Mouse (Mus musculus): ENCODE measurements around the gene Ppp1r14b. TPM values are rescaled to one million over a fixed set of nuclear protein-coding genes. Genes with fewer than 3 reads are reported as not detected.

Gene Ppp1r14b
- polyA plus RNA-seq, 1 experiment from 2014 or later, result 255 TPM

DNA sequence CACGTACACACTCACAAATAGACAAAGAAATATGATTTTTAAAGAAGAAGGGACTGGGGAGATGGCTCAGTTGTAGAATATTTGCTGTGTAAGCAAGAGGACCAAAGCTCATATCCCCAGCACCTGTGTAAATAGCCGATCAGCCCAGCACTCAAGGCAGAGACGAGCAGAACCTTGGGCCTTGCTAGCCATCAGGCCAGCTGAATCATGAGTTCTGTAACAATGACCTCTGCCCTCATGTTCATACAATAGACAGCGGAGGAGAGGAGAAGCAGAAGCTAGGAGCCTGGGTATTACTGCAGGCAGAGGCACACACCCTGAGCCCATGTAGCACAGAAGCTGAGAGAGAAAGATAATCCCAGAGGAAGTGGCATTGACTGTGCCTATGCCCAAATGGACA lies 37.7 kb downstream of the Ppp1r14b start:
- H3K9ac ChIP-seq, result no peak overlapping the region
- no peak overlapping the region for H3K4me2 ChIP-seq (replicated peaks)
- no peak for ATAC-seq (ENCODE audit: insufficient number of reproducible peaks, insufficient read depth, low FRiP score, low TSS enrichment)
- no peak overlapping the region for H3K4me3 ChIP-seq
- H3K27me3 ChIP-seq, result no peaks in the 10 kb centered on the region
- no peaks in the 10 kb centered on the region for H3K9me3 ChIP-seq
- H3K36me3 ChIP-seq, result peaks cover 15% of the 10 kb centered on the region
- H3K27ac ChIP-seq, result no peak overlapping the region
- H3K4me1 ChIP-seq, result no peaks in the 10 kb centered on the region
- 82% methylated on average over 4 of the region's 4 CpGs for WGBS

DNA sequence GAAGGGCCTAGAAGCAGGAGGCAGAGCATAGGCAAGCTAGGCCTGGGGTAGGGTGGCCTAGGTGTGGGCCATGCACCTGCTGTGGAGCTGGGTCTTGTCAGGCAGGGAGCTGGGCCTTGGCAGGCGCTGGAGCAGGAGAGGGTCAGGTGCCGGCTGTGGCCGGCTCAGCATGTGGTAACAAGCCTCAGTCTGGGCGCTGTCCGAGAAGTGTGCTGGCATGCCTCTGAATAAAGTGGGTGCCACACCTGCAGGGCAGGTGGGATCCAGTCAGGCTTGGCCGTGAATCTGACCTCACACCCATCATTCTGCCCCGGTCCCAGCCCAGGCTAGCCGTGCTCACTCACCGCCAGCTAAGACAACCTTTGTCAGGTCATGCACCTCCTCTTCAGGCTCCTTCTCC lies 39.2 kb downstream of the Ppp1r14b start:
- no peak for ATAC-seq (ENCODE audit: insufficient number of reproducible peaks, insufficient read depth, low FRiP score, low TSS enrichment)
- Histone ChIP-seq H3K27me3 (no peaks in the 10 kb centered on the region), H3K36me3 (peaks cover 20% of the 10 kb centered on the region), H3K4me1 (no peaks in the 10 kb centered on the region), H3K27ac (no peak overlapping the region), H3K4me3 (no peak overlapping the region), H3K9me3 (no peaks in the 10 kb centered on the region), H3K4me2 (replicated peaks) (no peak overlapping the region), H3K9ac (no peak overlapping the region)
- WGBS, result 85% methylated on average over 9 of the region's 9 CpGs

DNA sequence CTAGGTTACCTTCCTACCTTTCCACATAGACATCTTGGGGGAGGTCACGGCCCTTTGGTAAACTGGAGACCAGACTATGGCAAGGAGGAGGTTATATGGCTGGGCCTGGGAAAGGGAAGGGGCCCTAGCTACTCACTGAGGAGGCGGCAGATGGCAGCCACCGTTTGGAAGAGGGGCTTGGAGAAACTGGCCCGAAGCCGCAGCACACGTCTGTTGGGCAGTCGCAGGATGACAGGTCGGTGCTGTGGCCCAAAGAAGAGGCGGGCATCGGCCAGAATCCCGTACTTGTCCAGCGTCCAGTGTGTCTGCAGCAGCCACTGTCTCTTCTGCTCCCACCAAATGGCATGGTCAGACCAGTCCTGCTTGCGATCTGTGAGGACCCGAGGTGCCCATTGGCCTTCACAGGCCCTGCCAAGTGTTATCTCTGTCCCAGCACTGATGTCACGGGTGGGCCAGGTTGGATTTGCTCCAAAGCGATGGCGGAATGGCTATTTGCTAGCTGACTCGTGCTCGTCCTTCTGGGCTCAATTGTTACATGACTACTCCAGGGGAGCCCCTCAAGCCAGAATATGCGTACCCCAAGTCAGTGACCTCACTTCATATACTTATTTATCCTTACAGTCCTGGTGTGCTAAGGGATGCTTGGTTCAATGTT lies 39.8 kb downstream of the Ppp1r14b start:
- H3K27me3 ChIP-seq, result no peaks in the 10 kb centered on the region
- H3K36me3 ChIP-seq, result peaks cover 27% of the 10 kb centered on the region
- no peak overlapping the region for H3K4me3 ChIP-seq
- no peaks in the 10 kb centered on the region for H3K9me3 ChIP-seq
- H3K27ac ChIP-seq, result no peak overlapping the region
- no peak for ATAC-seq (ENCODE audit: insufficient number of reproducible peaks, insufficient read depth, low FRiP score, low TSS enrichment)
- 88% methylated on average over 20 of the region's 20 CpGs for whole genome bisulfite sequencing
- no peaks in the 10 kb centered on the region for H3K4me1 ChIP-seq
- H3K9ac ChIP-seq, result no peak overlapping the region
- no peak overlapping the region for H3K4me2 ChIP-seq (replicated peaks)

DNA sequence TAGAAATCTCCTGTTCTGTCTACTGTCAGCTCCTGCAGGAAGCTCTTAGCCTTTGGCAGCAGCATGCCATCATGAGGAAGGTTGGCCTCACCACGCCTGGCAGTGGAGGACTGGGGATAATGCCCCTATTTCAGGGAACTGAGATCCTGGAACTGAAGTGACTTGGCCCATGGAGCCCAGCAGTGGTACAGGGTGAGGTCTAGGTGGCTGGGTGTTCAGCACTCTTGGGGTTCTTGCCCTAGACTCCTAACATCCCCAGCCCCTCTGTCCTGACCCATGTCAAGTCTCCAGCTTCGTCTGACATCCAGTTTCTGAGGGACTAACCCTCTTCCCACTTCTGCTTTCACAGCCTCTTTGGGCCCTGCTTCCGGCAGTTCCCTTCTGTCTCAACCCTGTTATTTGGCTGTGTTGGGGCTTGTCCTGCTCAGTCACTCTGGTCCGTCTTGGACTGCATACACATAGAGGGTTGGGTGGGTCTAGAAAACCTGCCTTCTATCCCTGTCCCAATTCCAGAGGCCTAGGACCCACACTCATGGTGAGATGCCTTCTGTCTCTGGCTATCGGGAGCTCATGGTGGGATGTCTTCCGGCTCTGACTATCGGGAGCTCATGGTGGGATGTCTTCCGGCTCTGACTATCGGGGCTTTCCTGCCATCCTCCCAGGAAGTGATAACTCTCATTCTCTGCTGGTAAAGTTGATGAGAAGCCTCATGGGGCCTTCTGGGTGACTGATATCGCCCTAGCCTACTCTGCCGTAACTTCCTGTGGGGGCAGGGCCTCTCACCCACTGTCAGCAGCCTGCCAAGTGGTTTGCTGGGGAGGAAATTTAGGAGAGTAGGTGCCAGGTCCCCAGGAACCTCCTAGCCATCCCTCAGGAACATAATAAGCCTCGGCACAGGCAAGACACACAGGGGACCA lies 43.0 kb downstream of the Ppp1r14b start:
- H3K4me1 ChIP-seq, result no peaks in the 10 kb centered on the region
- H3K9me3 ChIP-seq, result no peaks in the 10 kb centered on the region
- H3K9ac ChIP-seq, result no peak overlapping the region
- no peak overlapping the region for H3K27ac ChIP-seq
- H3K27me3 ChIP-seq, result no peaks in the 10 kb centered on the region
- no peak for ATAC-seq (ENCODE audit: insufficient number of reproducible peaks, insufficient read depth, low FRiP score, low TSS enrichment)
- 84% methylated on average over 12 of the region's 12 CpGs for WGBS
- no peak overlapping the region for H3K4me2 ChIP-seq (replicated peaks)
- H3K4me3 ChIP-seq, result no peak overlapping the region
- H3K36me3 ChIP-seq, result peaks cover 58% of the 10 kb centered on the region

DNA sequence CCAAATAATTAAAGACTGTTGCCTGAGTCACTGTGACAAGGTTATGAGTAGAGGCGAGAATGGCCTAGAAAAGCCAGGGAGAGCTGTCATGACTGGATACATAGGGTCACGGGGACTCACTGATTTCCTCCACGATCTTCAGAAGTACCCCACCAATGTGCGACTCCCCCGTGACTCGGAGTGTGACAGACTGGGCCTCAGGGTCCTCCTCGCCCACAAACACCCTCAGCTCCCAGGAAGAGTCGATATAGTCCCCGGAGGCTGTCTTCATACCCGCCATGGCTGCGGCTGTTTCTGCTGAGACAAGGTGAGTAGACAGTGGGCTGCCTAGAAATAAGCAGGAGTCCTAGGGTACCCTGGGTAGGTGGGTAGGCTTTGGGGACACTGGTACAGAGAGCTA lies 43.8 kb downstream of the Ppp1r14b start:
- no peaks in the 10 kb centered on the region for H3K9me3 ChIP-seq
- no peak overlapping the region for H3K27ac ChIP-seq
- 88% methylated on average over 11 of the region's 11 CpGs for WGBS
- H3K4me2 ChIP-seq (replicated peaks), result no peak overlapping the region
- no peaks in the 10 kb centered on the region for H3K4me1 ChIP-seq
- no peak for ATAC-seq (ENCODE audit: insufficient number of reproducible peaks, insufficient read depth, low FRiP score, low TSS enrichment)
- H3K27me3 ChIP-seq, result no peaks in the 10 kb centered on the region
- peaks cover 62% of the 10 kb centered on the region for H3K36me3 ChIP-seq
- no peak overlapping the region for H3K9ac ChIP-seq
- H3K4me3 ChIP-seq, result no peak overlapping the region

DNA sequence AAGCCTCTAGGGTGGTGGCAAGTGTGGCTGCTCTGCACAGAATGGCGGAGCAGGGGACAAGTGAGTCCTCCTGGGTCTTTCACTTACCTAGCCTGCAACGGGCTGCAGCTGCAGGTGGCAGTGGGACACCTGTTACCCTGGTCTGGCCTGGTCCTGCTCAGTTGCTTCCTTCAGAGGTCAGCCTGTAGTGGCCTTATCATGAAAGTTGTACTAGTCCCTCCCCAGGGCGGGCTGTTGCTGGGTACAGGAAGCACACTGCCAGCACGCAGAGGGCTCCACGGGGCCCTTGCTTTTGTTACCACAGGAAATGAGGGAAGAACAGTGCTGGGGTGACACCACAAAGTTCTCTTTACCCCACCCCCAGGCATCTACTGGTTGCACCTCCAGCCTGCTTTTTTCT lies 44.4 kb downstream of the Ppp1r14b start, which contains the start of gene Fermt3:
Gene Fermt3, minus strand, starts transcription at position 279 of the 400 bp plus-strand sequence.
- no peak within 1 kb of the TSS for H3K4me3 ChIP-seq
- peaks cover 61% of the 10 kb centered on the region for H3K36me3 ChIP-seq
- no peaks in the 10 kb centered on the region for H3K9me3 ChIP-seq
- no peaks in the 10 kb centered on the region for H3K27me3 ChIP-seq
- no peak within 1 kb of the TSS for H3K9ac ChIP-seq
- no peaks in the 10 kb centered on the region for H3K4me1 ChIP-seq
- 83% methylated on average over 5 of the region's 5 CpGs for WGBS
- 0 out of 2 replicates have a peak within 1 kb of the TSS, but pooled peaks have one; percentile 6 for H3K27ac ChIP-seq
- 0 out of 2 replicates have a peak, but pooled peaks have one; percentile 23 for ATAC-seq (ENCODE audit: insufficient number of reproducible peaks, insufficient read depth, low FRiP score, low TSS enrichment)
- no peak within 1 kb of the TSS for H3K4me2 ChIP-seq (replicated peaks)

DNA sequence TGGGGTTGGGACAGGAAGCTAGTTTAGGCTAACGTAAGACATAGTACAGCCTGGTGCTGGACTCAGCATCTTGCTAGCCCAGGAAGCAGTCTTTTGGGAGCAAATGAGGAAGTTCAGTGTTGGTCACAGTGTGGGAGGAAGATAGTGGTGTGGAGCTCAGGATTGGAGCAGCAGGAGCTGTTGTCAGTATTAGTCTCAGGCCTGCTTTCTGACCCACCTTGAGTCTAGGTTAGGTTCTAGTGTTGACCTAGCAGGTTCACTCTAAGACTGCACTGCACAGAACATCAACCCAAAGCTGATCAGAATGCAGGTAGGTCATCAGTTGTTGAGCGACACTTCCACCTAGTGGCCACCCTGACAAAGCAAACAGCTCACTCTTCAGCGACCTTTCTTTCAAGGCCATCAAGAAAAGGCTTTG lies 45.5 kb downstream of the Ppp1r14b start:
- peaks cover 66% of the 10 kb centered on the region for H3K36me3 ChIP-seq
- ATAC-seq (ENCODE audit: insufficient number of reproducible peaks, insufficient read depth, low FRiP score, low TSS enrichment), result no peak
- no peak overlapping the region for H3K4me3 ChIP-seq
- no peak overlapping the region for H3K9ac ChIP-seq
- H3K27me3 ChIP-seq, result no peaks in the 10 kb centered on the region
- no peak overlapping the region for H3K4me2 ChIP-seq (replicated peaks)
- H3K9me3 ChIP-seq, result no peaks in the 10 kb centered on the region
- no peak overlapping the region for H3K27ac ChIP-seq
- 52% methylated on average over 3 of the region's 3 CpGs for WGBS
- H3K4me1 ChIP-seq, result no peaks in the 10 kb centered on the region

Other genes starting within 250 kb of the Ppp1r14b start
- 17.8 and 19.5 TPM in 2 replicates for gene Rps6ka4, start 134.3 kb upstream of the Ppp1r14b start, polyA plus RNA-seq (2016; fragmentation: Nextera tagmentation; extraction: Ambion mirVana)
- gene Ccdc88b, start 116.8 kb upstream of the Ppp1r14b start, polyA plus RNA-seq (2016; fragmentation: Nextera tagmentation; extraction: Ambion mirVana), result 0.69 and 0.70 TPM in 2 replicates
- gene Trmt112, start 65.3 kb upstream of the Ppp1r14b start, polyA plus RNA-seq (2016; fragmentation: Nextera tagmentation; extraction: Ambion mirVana), result 142 and 157 TPM in 2 replicates
- gene Prdx5, start 64.9 kb upstream of the Ppp1r14b start, polyA plus RNA-seq (2016; fragmentation: Nextera tagmentation; extraction: Ambion mirVana), result 192 and 193 TPM in 2 replicates
- gene Esrra, start 53.2 kb upstream of the Ppp1r14b start, polyA plus RNA-seq (2016; fragmentation: Nextera tagmentation; extraction: Ambion mirVana), result 9.5 and 10.9 TPM in 2 replicates
- gene Catsperz, start 49.6 kb upstream of the Ppp1r14b start, polyA plus RNA-seq (2016; fragmentation: Nextera tagmentation; extraction: Ambion mirVana), result 1.2 and 1.7 TPM in 2 replicates
- gene Kcnk4, start 40.5 kb upstream of the Ppp1r14b start, polyA plus RNA-seq (2016; fragmentation: Nextera tagmentation; extraction: Ambion mirVana), result 0.62 and 0.65 TPM in 2 replicates
- gene Bad, start 33.1 kb upstream of the Ppp1r14b start, polyA plus RNA-seq (2016; fragmentation: Nextera tagmentation; extraction: Ambion mirVana), result 75.0 and 77.6 TPM in 2 replicates
- 28.4 and 32.7 TPM in 2 replicates for gene Gpr137, start 32.5 kb upstream of the Ppp1r14b start, polyA plus RNA-seq (2016; fragmentation: Nextera tagmentation; extraction: Ambion mirVana)
- gene Plcb3, start 1.5 kb downstream of the Ppp1r14b start, polyA plus RNA-seq (2016; fragmentation: Nextera tagmentation; extraction: Ambion mirVana), result 47.4 and 48.7 TPM in 2 replicates
- gene Fkbp2, start 5.5 kb downstream of the Ppp1r14b start, polyA plus RNA-seq (2016; fragmentation: Nextera tagmentation; extraction: Ambion mirVana), result 76.2 and 77.9 TPM in 2 replicates
- gene Vegfb, start 12.7 kb downstream of the Ppp1r14b start, polyA plus RNA-seq (2016; fragmentation: Nextera tagmentation; extraction: Ambion mirVana), result 53.3 and 57.5 TPM in 2 replicates
- gene Dnajc4, start 17.6 kb downstream of the Ppp1r14b start, polyA plus RNA-seq (2016; fragmentation: Nextera tagmentation; extraction: Ambion mirVana), result 22.5 and 23.1 TPM in 2 replicates
- 20.5 and 25.0 TPM in 2 replicates for gene Nudt22, start 21.1 kb downstream of the Ppp1r14b start, polyA plus RNA-seq (2016; fragmentation: Nextera tagmentation; extraction: Ambion mirVana)
- gene Trpt1, start 21.2 kb downstream of the Ppp1r14b start, polyA plus RNA-seq (2016; fragmentation: Nextera tagmentation; extraction: Ambion mirVana), result 10.8 and 11.7 TPM in 2 replicates
- gene Fermt3, start 44.5 kb downstream of the Ppp1r14b start, polyA plus RNA-seq (2016; fragmentation: Nextera tagmentation; extraction: Ambion mirVana), result 6.5 and 7.2 TPM in 2 replicates
- gene Stip1, start 65.0 kb downstream of the Ppp1r14b start, polyA plus RNA-seq (2016; fragmentation: Nextera tagmentation; extraction: Ambion mirVana), result 273 and 275 TPM in 2 replicates
- gene Macrod1, start 81.8 kb downstream of the Ppp1r14b start, polyA plus RNA-seq (2016; fragmentation: Nextera tagmentation; extraction: Ambion mirVana), result 11.3 and 12.2 TPM in 2 replicates
- gene Flrt1, start 130.8 kb downstream of the Ppp1r14b start, polyA plus RNA-seq (2016; fragmentation: Nextera tagmentation; extraction: Ambion mirVana), result 6.6 and 6.8 TPM in 2 replicates
- 234 and 242 TPM in 2 replicates for gene Otub1, start 231.3 kb downstream of the Ppp1r14b start, polyA plus RNA-seq (2016; fragmentation: Nextera tagmentation; extraction: Ambion mirVana)
- 824 and 858 TPM in 2 replicates for gene Cox8a, start 242.6 kb downstream of the Ppp1r14b start, polyA plus RNA-seq (2016; fragmentation: Nextera tagmentation; extraction: Ambion mirVana)

All from embryonic facial prominence, embryonic 12.5 days (tissue).